Mouse (Mus musculus) liver, embryonic 11.5 days (tissue): ENCODE results near the gene Atp6ap1. TPM values are rescaled to one million over a fixed set of nuclear protein-coding genes. Genes with fewer than 3 reads are reported as not detected.

Experiments used
- ATAC-seq: fragments of 200-750 bp; cut with Nextera tagmentation; replicated peaks from 2 replicates; pipeline ENCODE4 v1.8.0; 2017; ENCODE audit warnings: moderate number of reproducible peaks, mild to moderate bottlenecking, moderate TSS enrichment, moderate library complexity; ENCODE audit not compliant: low FRiP score
- DNase-seq: peaks from one replicate; pipeline ENCODE4 v3.0.0-alpha.2; 2017; ENCODE audit warnings: low spot score
- H3K27ac ChIP-seq: fragments of 300-500 bp; sonication (generic); 2 replicates; pipeline ENCODE4 v1.5.1; 2014; ENCODE audit warnings: mild to moderate bottlenecking, low read depth, low read length, control low read depth
- H3K27me3 ChIP-seq: fragments of 300-500 bp; sonication (generic); replicated peaks from 2 replicates; pipeline ENCODE4 v1.6.1; 2014; ENCODE audit warnings: low read length, mixed read lengths; ENCODE audit not compliant: control insufficient read depth, insufficient read depth
- H3K36me3 ChIP-seq: fragments of 300-500 bp; sonication (generic); 2 replicates; pipeline ENCODE4 v1.6.1; 2014; ENCODE audit warnings: mild to moderate bottlenecking, low read length, moderate library complexity, mixed read lengths; ENCODE audit not compliant: control insufficient read depth, insufficient read depth
- H3K4me1 ChIP-seq: fragments of 300-500 bp; sonication (generic); replicated peaks from 2 replicates; pipeline ENCODE4 v1.6.1; 2014; ENCODE audit warnings: low read length, mixed read lengths; ENCODE audit not compliant: control insufficient read depth, insufficient read depth
- H3K4me2 ChIP-seq: fragments of 300-500 bp; sonication (generic); 2 replicates; pipeline ENCODE4 v1.6.1; 2014; ENCODE audit warnings: mild to moderate bottlenecking, control low read depth, moderate library complexity
- H3K4me3 ChIP-seq: fragments of 300-500 bp; sonication (generic); 2 replicates; pipeline ENCODE4 v1.5.1; 2014; ENCODE audit warnings: low read depth, low read length, control low read depth
- H3K9ac ChIP-seq: fragments of 300-500 bp; sonication (generic); 2 replicates; pipeline ENCODE4 v1.6.1; 2014; ENCODE audit warnings: low read depth, low read length, control low read depth
- H3K9me3 ChIP-seq: fragments of 300-500 bp; sonication (generic); 2 replicates; pipeline ENCODE4 v1.6.1; 2016; ENCODE audit warnings: low read length, inconsistent platforms, mixed read lengths; ENCODE audit not compliant: control insufficient read depth
- WGBS: fragments of 180-500 bp; shearing (Covaris S2); extraction: QIAGEN DNeasy Blood & Tissue Kit; methylation state at CpG from one replicate; pipeline ENCODE4 v1.1.7; 2014; 5-methylcytosine and 5-hydroxymethylcytosine counted together
- polyA plus RNA-seq: library from polyadenylated mRNA; unstranded; fragments of >200 nt; fragmentation: Nextera tagmentation; extraction: Ambion mirVana; gene quantifications from 2 replicates; pipeline ENCODE4 v1.2.1, GENCODE M21; 2014

Gene Atp6ap1
- polyA plus RNA-seq, 1 experiment from 2014 or later: 90.5 TPM

DNA sequence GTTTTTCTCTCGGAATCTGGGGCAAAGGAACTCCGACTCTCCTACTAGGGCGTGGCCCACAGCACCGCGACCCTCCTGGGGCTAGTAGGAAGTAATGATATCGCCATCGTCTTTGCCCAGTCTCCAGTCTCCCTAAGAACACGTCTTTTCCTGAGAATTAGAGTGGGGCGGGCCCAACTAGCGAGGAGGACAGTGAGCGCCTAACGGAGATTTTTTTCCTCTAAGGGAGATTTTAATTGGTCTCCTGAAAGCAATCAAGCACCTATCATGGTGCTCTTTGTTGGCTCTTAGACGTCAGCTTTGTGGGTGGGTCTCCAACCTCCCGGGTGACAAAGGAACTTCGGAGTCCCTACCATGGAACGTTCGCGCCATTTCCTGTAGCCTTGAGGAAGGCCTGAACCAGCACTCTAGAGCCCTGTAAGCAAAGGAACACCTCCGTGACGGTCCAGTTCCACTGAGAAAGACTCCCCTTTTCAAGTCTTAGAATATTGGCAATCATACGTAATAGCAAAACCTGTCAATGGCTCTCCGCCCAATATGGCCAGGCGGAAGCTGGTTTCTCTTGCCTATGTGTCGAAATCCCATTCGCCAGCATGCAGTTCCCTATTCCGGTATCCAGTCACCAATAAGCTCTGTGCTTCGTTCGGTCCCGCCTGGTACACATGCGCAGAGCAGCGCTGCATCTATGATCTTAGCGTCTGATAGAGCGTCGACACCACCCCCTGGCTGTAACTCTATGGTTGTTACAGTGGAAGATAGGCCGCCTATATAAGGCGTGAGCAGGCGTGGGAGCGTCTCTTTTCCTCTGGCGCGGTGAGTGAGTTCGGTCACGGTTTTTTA lies 26.6 kb upstream of the Atp6ap1 start, which contains the start of gene Rpl10:
Rpl10 (plus strand) TSS at position 751 of the 840 bp plus-strand sequence.
- no peaks in the 10 kb centered on the region for H3K36me3 ChIP-seq
- H3K4me3 ChIP-seq: peak within 1 kb of the TSS; percentile 68
- peak; percentile 89 for ATAC-seq
- H3K4me1 ChIP-seq: no peaks in the 10 kb centered on the region; the same call in 1 of the 2 replicates
- H3K9ac ChIP-seq: peak within 1 kb of the TSS; percentile 83
- peak; percentile 83 for DNase-seq
- 14% methylated on average over 42 of the region's 42 CpGs for WGBS
- H3K4me2 ChIP-seq: peak within 1 kb of the TSS; percentile 68
- H3K27ac ChIP-seq: peak within 1 kb of the TSS; percentile 86
- no peaks in the 10 kb centered on the region for H3K27me3 ChIP-seq
- no peaks in the 10 kb centered on the region for H3K9me3 ChIP-seq

DNA sequence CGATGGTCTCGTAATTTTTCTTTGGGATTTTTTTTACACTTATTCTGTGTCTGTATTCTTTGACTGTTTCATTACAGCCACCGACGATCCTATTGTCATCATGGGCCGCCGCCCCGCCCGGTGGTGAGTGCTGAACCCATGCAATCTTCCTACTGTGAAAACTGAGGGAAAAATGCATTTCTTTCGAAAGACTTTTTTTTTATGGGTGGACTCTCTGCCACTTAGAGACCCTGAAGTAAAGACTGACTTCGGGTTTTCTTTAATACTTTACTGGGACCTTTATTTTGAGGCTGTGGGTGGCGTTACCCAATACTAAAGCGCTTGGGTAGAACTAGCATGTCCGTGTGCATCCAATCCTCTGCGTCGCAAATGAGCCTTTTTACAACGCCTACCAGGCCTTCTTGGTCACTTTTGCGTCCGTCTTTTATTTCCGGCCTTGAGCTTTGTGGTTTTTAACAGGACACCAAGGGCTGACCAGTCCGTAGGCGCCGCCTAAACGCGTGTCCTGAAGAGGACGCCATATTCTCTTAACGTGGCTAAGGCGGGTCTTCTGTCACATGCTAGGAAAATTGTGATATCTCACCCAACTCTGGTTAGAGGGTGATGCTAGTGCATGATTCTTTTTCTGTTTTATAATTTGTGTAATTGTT lies 25.9 kb upstream of the Atp6ap1 start:
- no peak for DNase-seq
- H3K4me1 ChIP-seq: no peaks in the 10 kb centered on the region; the same call in 1 of the 2 replicates
- 20% methylated on average over 27 of the region's 27 CpGs for WGBS

GRCm38 (mm10) chrX:74273422-74274322 lies 23.2 kb upstream of the Atp6ap1 start:
- DNase-seq: no peak
- Histone ChIP-seq H3K4me1 (no peaks in the 10 kb centered on the region; the same call in 1 of the 2 replicates), H3K4me2 (no peak overlapping the region; the same call in 1 of the 2 replicates), H3K9me3 (no peaks in the 10 kb centered on the region), H3K4me3 (no peak overlapping the region), H3K27me3 (no peaks in the 10 kb centered on the region), H3K9ac (no peak overlapping the region), H3K27ac (peak overlapping the region; percentile 25), H3K36me3 (no peaks in the 10 kb centered on the region)
- WGBS: 26% methylated on average over 10 of the region's 10 CpGs
- no peak for ATAC-seq

More for the DNA sequence above, 25.9 kb upstream of the Atp6ap1 start:
- no peaks in the 10 kb centered on the region for H3K27me3 ChIP-seq
- peak overlapping the region; percentile 68 for H3K4me3 ChIP-seq
- H3K4me2 ChIP-seq: peak overlapping the region; percentile 68
- no peaks in the 10 kb centered on the region for H3K36me3 ChIP-seq
- no peaks in the 10 kb centered on the region for H3K9me3 ChIP-seq
- H3K9ac ChIP-seq: peak overlapping the region; percentile 83
- ATAC-seq: no peak
- peak overlapping the region; percentile 70 for H3K27ac ChIP-seq

DNA sequence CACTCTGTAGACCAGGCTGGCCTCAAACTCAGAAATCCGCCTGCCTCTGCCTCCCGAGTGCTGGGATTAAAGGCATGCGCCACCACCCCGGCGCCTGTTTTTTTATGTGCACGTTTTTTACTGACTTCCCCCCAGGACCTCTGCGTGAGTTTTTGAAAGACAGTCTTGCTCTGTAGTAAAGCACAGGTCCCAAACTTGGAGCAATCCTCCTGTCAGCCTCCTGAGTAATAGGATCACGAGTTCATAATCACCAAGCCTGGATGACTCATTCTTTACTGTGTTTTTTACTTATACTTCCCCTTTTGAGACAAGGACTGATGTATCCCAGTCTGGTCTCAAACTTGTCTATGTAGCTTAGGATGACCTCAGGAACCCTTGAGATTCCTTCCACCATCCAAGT lies 19.0 kb upstream of the Atp6ap1 start:
- no peaks in the 10 kb centered on the region for H3K27me3 ChIP-seq
- no peaks in the 10 kb centered on the region for H3K9me3 ChIP-seq
- no peaks in the 10 kb centered on the region for H3K4me1 ChIP-seq
- no peak for ATAC-seq
- no peak overlapping the region for H3K9ac ChIP-seq
- H3K4me3 ChIP-seq: no peak overlapping the region
- 68% methylated on average over 8 of the region's 8 CpGs for WGBS
- DNase-seq: no peak
- no peaks in the 10 kb centered on the region for H3K36me3 ChIP-seq
- H3K27ac ChIP-seq: no peak overlapping the region
- no peak overlapping the region for H3K4me2 ChIP-seq

DNA sequence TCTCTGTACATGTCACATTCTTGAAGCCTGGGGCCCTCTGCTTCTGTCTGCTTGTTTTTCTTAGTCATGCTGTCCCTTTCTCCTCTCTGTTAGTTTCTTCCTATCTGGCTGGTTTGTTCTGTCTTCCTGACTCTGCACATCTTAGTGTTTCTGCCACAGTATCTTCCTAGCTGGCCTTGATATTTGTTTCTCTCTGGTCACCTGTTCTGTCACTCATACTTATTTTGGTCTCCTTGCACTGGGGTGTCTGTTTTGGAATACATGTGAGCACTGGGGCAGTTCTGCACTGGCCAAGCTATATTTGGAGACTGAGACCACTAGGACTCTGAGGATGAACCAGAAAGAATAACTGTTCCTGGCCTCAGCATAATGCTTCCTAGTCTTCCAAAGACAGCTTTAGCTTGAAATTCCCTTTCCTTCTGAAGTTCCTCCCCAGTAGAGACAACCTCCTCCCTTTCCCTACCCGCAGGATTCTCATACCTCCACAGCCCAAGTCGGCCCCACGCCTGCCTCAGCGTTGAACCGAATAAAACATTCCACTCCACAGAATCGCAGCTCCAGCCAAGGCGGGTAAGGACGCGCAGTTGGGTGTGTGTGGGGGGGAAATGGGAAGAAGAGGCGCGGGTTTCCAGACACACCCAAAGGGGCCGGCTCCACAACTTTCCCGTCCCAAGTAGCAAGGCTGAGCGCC lies 15.7 kb upstream of the Atp6ap1 start:
- WGBS: 15% methylated on average over 14 of the region's 14 CpGs
- DNase-seq (no peak), ATAC-seq (0 out of 2 replicates have a peak, but pooled peaks have one; percentile 29)
- Histone ChIP-seq H3K9ac (peak overlapping the region; percentile 66), H3K27me3 (no peaks in the 10 kb centered on the region), H3K9me3 (no peaks in the 10 kb centered on the region), H3K27ac (peak overlapping the region; percentile 93), H3K4me2 (peak overlapping the region; percentile 87), H3K4me3 (peak overlapping the region; percentile 71), H3K4me1 (0 out of 2 replicates have a peak, but pooled peaks cover 3% of the 10 kb centered on the region), H3K36me3 (no peaks in the 10 kb centered on the region)

- Histone ChIP-seq H3K4me1 (0 out of 2 replicates have a peak, but pooled peaks cover 3% of the 10 kb centered on the region), H3K9ac (peak within 1 kb of the TSS; percentile 73), H3K9me3 (no peaks in the 10 kb centered on the region), H3K27me3 (no peaks in the 10 kb centered on the region), H3K4me3 (peak within 1 kb of the TSS; percentile 71), H3K4me2 (peak within 1 kb of the TSS; percentile 87), H3K27ac (peak within 1 kb of the TSS; percentile 93), H3K36me3 (no peaks in the 10 kb centered on the region)
- peak; percentile 64 for DNase-seq
- peak; percentile 95 for ATAC-seq
- 12% methylated on average over 15 of the region's 16 CpGs for WGBS
Measured at GRCm38 (mm10) chrX:74281732-74282394, 15.0 kb upstream of the Atp6ap1 start, which contains the start of the genes Taz and Dnase1l1. Taz (plus strand) TSS chrX:74281912. Dnase1l1 (minus strand) TSS chrX:74282337.

- H3K9ac ChIP-seq: peak overlapping the region; percentile 73
- 0 out of 2 replicates have a peak, but pooled peaks cover 3% of the 10 kb centered on the region for H3K4me1 ChIP-seq
- H3K36me3 ChIP-seq: no peaks in the 10 kb centered on the region
- 15% methylated on average over 39 of the region's 39 CpGs for WGBS
- no peaks in the 10 kb centered on the region for H3K9me3 ChIP-seq
- no peaks in the 10 kb centered on the region for H3K27me3 ChIP-seq
- peak overlapping the region; percentile 93 for H3K27ac ChIP-seq
- DNase-seq (peak; percentile 74), ATAC-seq (peak; percentile 64)
- H3K4me3 ChIP-seq: peak overlapping the region; percentile 71
- H3K4me2 ChIP-seq: peak overlapping the region; percentile 87
Measured at GRCm38 (mm10) chrX:74282395-74283091, 14.4 kb upstream of the Atp6ap1 start.
